Mouse (Mus musculus) spleen, adult 2 months (tissue): ENCODE data around the gene Phc2.

ENCODE experiments used
- CTCF ChIP-seq: fragments of 200-500 bp; IDR thresholded peaks from 2 replicates; pipeline ENCODE4 v1.5.1; 2011; ENCODE audit warnings: mild to moderate bottlenecking, inconsistent platforms; ENCODE audit not compliant: insufficient read depth, insufficient read length, insufficient replicate concordance; ENCODE audit errors: extremely low read depth
- POLR2A ChIP-seq: fragments of 200-500 bp; IDR thresholded peaks from 2 replicates; pipeline ENCODE4 v1.6.1; 2011; ENCODE audit warnings: low read depth, low read length, inconsistent platforms

GRCm38 (mm10) chr4:128730271-128730670 lies 75.8 kb downstream of the Phc2 start:
- TF ChIP-seq CTCF: no peak
- no peak for TF ChIP-seq POLR2A
